Mouse (Mus musculus) liver, adult 2 months (tissue): ENCODE results near the gene Emid1. TPM values are rescaled to one million over a fixed set of nuclear protein-coding genes. Genes with fewer than 3 reads are reported as not detected.

Source experiments
- DNase-seq: peaks from one replicate; pipeline ENCODE4 v3.0.0-alpha.2; 2011; ENCODE audit warnings: low read depth, low spot score; ENCODE audit errors: extremely low read depth
- H3K27ac ChIP-seq: fragments of 200-500 bp; replicated peaks from 2 replicates; pipeline ENCODE4 v1.5.1; 2012; ENCODE audit warnings: low read depth, mild to moderate bottlenecking, control low read depth, inconsistent platforms, low read length; ENCODE audit not compliant: insufficient read depth
- H3K27me3 ChIP-seq: fragments of 200-500 bp; 2 replicates; pipeline ENCODE4 v1.6.1; 2012; ENCODE audit warnings: mild to moderate bottlenecking, moderate library complexity, low read length, inconsistent platforms; ENCODE audit not compliant: control insufficient read depth, insufficient read depth
- H3K36me3 ChIP-seq: fragments of 200-500 bp; 2 replicates; pipeline ENCODE4 v1.6.1; 2012; ENCODE audit warnings: low read length, inconsistent platforms; ENCODE audit not compliant: control insufficient read depth, insufficient read depth
- H3K4me1 ChIP-seq: fragments of 200-500 bp; 2 replicates; pipeline ENCODE4 v1.6.1; 2011; ENCODE audit warnings: low read length; ENCODE audit not compliant: control insufficient read depth, insufficient read depth
- H3K4me3 ChIP-seq: fragments of 200-500 bp; 2 replicates; pipeline ENCODE4 v1.5.1; 2011; ENCODE audit warnings: low read depth, mild to moderate bottlenecking, control low read depth, low read length, moderate library complexity; ENCODE audit not compliant: insufficient read depth
- H3K79me2 ChIP-seq: fragments of 200-500 bp; 2 replicates; pipeline ENCODE4 v1.6.1; 2012; ENCODE audit warnings: inconsistent platforms, mild to moderate bottlenecking, low read length, moderate library complexity; ENCODE audit not compliant: control insufficient read depth, insufficient read depth
- H3K9ac ChIP-seq: fragments of 200-500 bp; 2 replicates; pipeline ENCODE4 v1.6.1; 2012; ENCODE audit warnings: low read depth, mild to moderate bottlenecking, control low read depth, inconsistent platforms, low read length
- CTCF ChIP-seq: fragments of 200-500 bp; IDR thresholded peaks from 2 replicates; pipeline ENCODE4 v1.5.1; 2011; ENCODE audit warnings: low read depth, low read length, control low read depth
- POLR2A ChIP-seq: fragments of 200-500 bp; IDR thresholded peaks from 2 replicates; pipeline ENCODE4 v1.6.1; 2011; ENCODE audit warnings: low read length, control low read depth; ENCODE audit not compliant: insufficient read depth; ENCODE audit errors: extremely low read depth
- WGBS: fragments of 180-500 bp; shearing (Covaris S2); methylation state at CpG from one replicate; pipeline ENCODE4 v1.1.7; 2018; 5-methylcytosine and 5-hydroxymethylcytosine counted together
- polyA plus RNA-seq: library from polyadenylated mRNA; depleted of rRNA; stranded (reverse); fragments of >200 nt; gene quantifications from 2 replicates; pipeline ENCODE4 v1.2.3, GENCODE M21; 2012
- total RNA-seq: library from RNA; depleted of rRNA; stranded (reverse); fragments of >200 nt; gene quantifications from 2 replicates; pipeline ENCODE4 v1.2.3, GENCODE M21; 2014

Gene Emid1
- total and polyA plus RNA-seq, 2 experiments, result 0.28 to 0.65 TPM

DNA sequence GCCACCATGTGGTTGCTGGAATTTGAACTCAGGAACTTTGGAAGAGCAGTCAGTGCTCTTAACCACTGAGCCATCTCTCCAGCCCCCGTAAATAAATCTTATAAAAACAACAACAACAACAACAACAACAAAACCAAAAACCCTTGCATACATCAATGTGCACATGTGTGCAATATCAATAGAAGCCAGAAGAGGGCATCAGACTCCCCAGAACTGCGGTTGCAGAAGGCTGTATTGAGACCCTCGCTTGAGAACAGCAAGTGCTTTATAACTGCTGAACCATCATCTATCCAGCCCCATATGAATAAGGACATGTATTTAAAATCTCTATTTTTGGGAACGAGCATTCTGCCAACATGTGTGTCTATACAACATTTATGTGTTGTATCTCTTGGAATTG, 77.2 kb downstream of the Emid1 start:
- no peak overlapping the region for H3K27ac ChIP-seq
- H3K79me2 ChIP-seq, result no peaks in the 10 kb centered on the region; the same call in 1 of the 2 replicates
- 80% methylated on average over 4 of the region's 4 CpGs for WGBS
- no peaks in the 10 kb centered on the region for H3K27me3 ChIP-seq
- no peaks in the 10 kb centered on the region for H3K4me1 ChIP-seq
- no peak for DNase-seq
- H3K4me3 ChIP-seq, result no peak overlapping the region
- H3K36me3 ChIP-seq, result peaks cover 75% of the 10 kb centered on the region
- TF ChIP-seq CTCF (no peak; the same call in 1 of the 2 replicates), POLR2A (no peak)
- H3K9ac ChIP-seq, result no peak overlapping the region

GRCm38 (mm10) chr11:5068126-5068971, 83.7 kb downstream of the Emid1 start:
- Histone ChIP-seq H3K27ac (no peak overlapping the region; the same call in 1 of the 2 replicates), H3K4me1 (peaks cover 17% of the 10 kb centered on the region; the same call in 1 of the 2 replicates), H3K36me3 (peaks cover 35% of the 10 kb centered on the region)

GRCm38 (mm10) chr11:5067063-5067462, 85.0 kb downstream of the Emid1 start:
- TF ChIP-seq CTCF, result no peak
- no peak overlapping the region for H3K4me3 ChIP-seq
- peaks cover 22% of the 10 kb centered on the region for H3K36me3 ChIP-seq
- H3K79me2 ChIP-seq, result peaks cover 8% of the 10 kb centered on the region; the same call in 1 of the 2 replicates
- DNase-seq, result no peak
- H3K27me3 ChIP-seq, result no peaks in the 10 kb centered on the region
- no peak overlapping the region for H3K9ac ChIP-seq
- no peak overlapping the region for H3K27ac ChIP-seq
- H3K4me1 ChIP-seq, result peaks cover 24% of the 10 kb centered on the region

More at GRCm38 (mm10) chr11:5068126-5068971, 83.7 kb downstream of the Emid1 start:
- Histone ChIP-seq H3K9ac (no peak overlapping the region), H3K79me2 (peaks cover 5% of the 10 kb centered on the region; the same call in 1 of the 2 replicates), H3K4me3 (no peak overlapping the region), H3K27me3 (no peaks in the 10 kb centered on the region)
- no peak for TF ChIP-seq POLR2A
- no peak for TF ChIP-seq CTCF
- peak; percentile 87 for DNase-seq
- 31% methylated on average over 9 of the region's 9 CpGs for WGBS

GRCm38 (mm10) chr11:5065056-5065821, 86.8 kb downstream of the Emid1 start, which contains the start of gene Gas2l1:
TSS of gene Gas2l1 (minus strand) at chr11:5065327.
- 0 out of 2 replicates have a peak, but pooled peaks have one; percentile 30 for TF ChIP-seq POLR2A
- peak; percentile 72 for TF ChIP-seq CTCF

DNA sequence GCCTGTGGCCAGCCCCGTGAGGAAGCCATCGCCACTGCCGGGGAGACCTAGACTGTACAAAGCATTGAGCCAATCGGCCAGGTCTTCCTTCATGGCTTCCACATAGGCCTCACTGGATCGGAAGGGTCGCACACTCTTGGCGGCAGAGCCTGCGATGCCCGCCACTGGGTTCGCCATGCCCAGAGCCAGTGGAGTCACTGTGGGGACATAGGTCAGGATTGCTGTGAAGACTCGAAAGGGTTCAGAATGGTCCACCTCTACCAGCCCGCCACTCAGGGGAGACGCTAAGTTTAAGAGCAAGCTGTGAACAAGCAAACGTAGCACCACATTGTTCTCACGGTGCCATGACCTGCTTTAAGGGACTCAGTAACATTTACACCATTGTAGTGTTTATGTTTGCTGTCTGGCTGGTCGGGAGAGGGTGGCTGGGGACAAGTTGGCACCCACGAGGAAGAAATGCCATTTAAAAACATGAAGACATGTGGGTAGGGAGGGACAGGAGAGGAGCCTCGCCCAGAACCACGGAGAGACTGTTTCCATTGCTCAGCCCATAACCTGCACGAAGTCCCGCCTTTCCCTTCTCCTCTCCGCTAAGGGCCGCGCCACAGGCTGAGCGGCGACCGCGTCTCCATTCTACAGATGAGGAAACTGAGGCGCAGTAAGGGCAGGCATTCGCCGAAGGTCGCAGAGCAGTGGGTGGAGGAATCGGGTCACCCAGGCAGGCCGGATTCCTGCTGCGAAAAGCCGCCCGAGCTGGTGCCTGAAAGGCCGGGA, 87.6 kb downstream of the Emid1 start:
- peaks cover 6% of the 10 kb centered on the region for H3K36me3 ChIP-seq
- WGBS, result 12% methylated on average over 38 of the region's 38 CpGs
- peak overlapping the region; percentile 83 for H3K9ac ChIP-seq
- H3K27me3 ChIP-seq, result no peaks in the 10 kb centered on the region
- peak overlapping the region; percentile 88 for H3K4me3 ChIP-seq
- peaks cover 24% of the 10 kb centered on the region for H3K4me1 ChIP-seq
- no peak for TF ChIP-seq CTCF
- TF ChIP-seq POLR2A, result no peak
- peak; percentile 47 for DNase-seq
- peaks cover 8% of the 10 kb centered on the region; the same call in 1 of the 2 replicates for H3K79me2 ChIP-seq
- H3K27ac ChIP-seq, result peak overlapping the region; percentile 46

More at GRCm38 (mm10) chr11:5065056-5065821, 86.8 kb downstream of the Emid1 start, which contains the start of gene Gas2l1:
- Histone ChIP-seq H3K27me3 (no peaks in the 10 kb centered on the region), H3K36me3 (peaks cover 7% of the 10 kb centered on the region), H3K4me3 (peak within 1 kb of the TSS; percentile 88), H3K9ac (peak within 1 kb of the TSS; percentile 83), H3K27ac (peak within 1 kb of the TSS; percentile 55), H3K4me1 (peaks cover 24% of the 10 kb centered on the region), H3K79me2 (peaks cover 8% of the 10 kb centered on the region; the same call in 1 of the 2 replicates)
- WGBS, result under 1% methylated on average over 50 of the region's 50 CpGs
- DNase-seq, result peak; percentile 63
